Mouse (Mus musculus): ENCODE measurements around the gene Alad. TPM values are rescaled to one million over a fixed set of nuclear protein-coding genes. Genes with fewer than 3 reads are reported as not detected.

Gene Alad
- polyA plus RNA-seq (2015; fragmentation: Illumina TruSeq; extraction: RNeasy Lipid Tissue Mini Kit (QIAGEN cat#74804); ENCODE audit: low read depth, low replicate concordance): 34.0 TPM

DNA sequence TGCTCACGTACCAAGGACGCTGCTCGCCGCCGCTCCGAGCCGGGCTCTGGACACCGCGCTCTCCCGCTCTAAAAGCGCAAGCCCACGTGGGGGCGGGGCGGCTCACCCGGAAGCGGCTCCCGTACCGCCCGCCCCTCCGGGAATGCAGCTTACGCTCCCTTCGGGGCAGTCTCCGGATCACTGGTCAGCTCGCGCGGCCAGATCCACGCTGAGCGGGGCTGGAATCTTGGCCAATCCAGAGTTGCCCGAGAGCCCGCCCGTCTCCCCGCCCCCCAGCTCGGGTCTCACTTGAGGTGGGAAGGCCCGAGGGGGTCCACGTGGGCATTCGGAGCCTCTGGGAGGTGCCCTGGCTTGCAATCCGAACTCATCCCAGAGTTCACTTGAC lies at the start of gene Alad:
Gene Alad (minus strand): TSS at position 70 of the 385 bp plus-strand sequence.

GRCm38 (mm10) chr4:62559797-62560329 lies 40.1 kb upstream of the Alad start, which contains the start of gene Rgs3:
Rgs3 (plus strand) TSS chr4:62559847.

DNA sequence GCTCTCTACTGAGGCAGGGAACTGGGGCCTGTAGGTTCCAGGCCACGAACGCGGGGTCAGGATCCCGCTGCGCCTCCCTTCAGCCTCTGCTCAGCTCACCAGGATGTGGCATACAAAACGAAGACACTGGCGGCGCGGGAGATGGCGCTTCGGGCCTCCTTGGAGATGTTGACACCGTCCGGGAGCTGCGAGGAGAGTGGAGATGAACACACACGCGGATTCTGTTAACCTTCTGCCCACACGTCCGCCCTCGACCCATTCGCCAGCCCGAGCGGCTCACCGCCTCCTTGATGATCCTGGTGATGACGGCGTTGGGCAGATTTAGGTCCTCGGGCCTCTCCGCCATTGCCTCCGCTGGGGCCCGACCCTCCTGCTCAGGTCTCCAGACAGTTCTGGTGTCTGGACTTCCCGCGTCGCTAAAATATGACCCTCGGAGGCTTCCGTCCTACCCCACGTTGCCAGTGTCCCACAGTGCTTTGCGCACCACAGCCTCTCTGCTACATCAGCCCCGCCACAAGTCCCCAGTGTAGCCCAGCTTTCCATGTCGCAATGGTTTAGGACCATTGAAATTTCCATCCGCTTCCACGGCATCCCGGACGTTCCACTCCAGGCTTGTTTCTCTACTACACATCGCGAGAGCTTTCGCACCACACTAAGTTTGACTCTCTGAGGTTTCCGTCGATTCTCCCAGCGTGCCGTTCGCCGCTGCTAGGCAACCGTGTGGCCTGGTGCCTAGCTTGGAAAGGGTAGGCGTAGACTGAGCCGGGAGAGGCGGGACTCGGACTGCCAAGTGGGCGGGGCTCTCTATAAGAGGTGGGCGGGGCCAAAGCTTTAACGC lies 5.2 kb upstream of the Alad start, which contains the start of the genes Pole3 and 4933430I17Rik:
Gene Pole3 (minus strand): TSS at position 418 of the 838 bp plus-strand sequence.
Gene 4933430I17Rik (plus strand): TSS at position 719 of the 838 bp plus-strand sequence.

GRCm38 (mm10) chr4:62503374-62503970 lies 16.2 kb downstream of the Alad start, which contains the start of gene Hdhd3:
Hdhd3 (minus strand) TSS chr4:62503467.

GRCm38 (mm10) chr4:62479937-62480708 lies 39.6 kb downstream of the Alad start, which contains the start of gene Bspry:
Bspry (plus strand) TSS chr4:62480053.

GRCm38 (mm10) chr4:62470598-62471051 lies 49.1 kb downstream of the Alad start, which contains the start of gene Wdr31:
Wdr31 (minus strand) TSS chr4:62470896.

Other genes with a start within 250 kb of the Alad start
- 21.4 TPM for gene Fkbp15, start 159.4 kb downstream of the Alad start, polyA plus RNA-seq (2015; fragmentation: Illumina TruSeq; extraction: RNeasy Lipid Tissue Mini Kit (QIAGEN cat#74804); ENCODE audit: low read depth, low replicate concordance)
- gene Slc31a1, start 159.2 kb downstream of the Alad start, polyA plus RNA-seq (2015; fragmentation: Illumina TruSeq; extraction: RNeasy Lipid Tissue Mini Kit (QIAGEN cat#74804); ENCODE audit: low read depth, low replicate concordance): 19.1 TPM
- gene Cdc26, start 111.3 kb downstream of the Alad start, polyA plus RNA-seq (2015; fragmentation: Illumina TruSeq; extraction: RNeasy Lipid Tissue Mini Kit (QIAGEN cat#74804); ENCODE audit: low read depth, low replicate concordance): 64.1 TPM
- 10.5 TPM for gene Prpf4, start 111.1 kb downstream of the Alad start, polyA plus RNA-seq (2015; fragmentation: Illumina TruSeq; extraction: RNeasy Lipid Tissue Mini Kit (QIAGEN cat#74804); ENCODE audit: low read depth, low replicate concordance)
- not detected for gene Rnf183, start 84.7 kb downstream of the Alad start, polyA plus RNA-seq (2015; fragmentation: Illumina TruSeq; extraction: RNeasy Lipid Tissue Mini Kit (QIAGEN cat#74804); ENCODE audit: low read depth, low replicate concordance)
- gene Wdr31, start 49.0 kb downstream of the Alad start, polyA plus RNA-seq (2015; fragmentation: Illumina TruSeq; extraction: RNeasy Lipid Tissue Mini Kit (QIAGEN cat#74804); ENCODE audit: low read depth, low replicate concordance): 6.7 TPM
- gene Bspry, start 39.9 kb downstream of the Alad start, polyA plus RNA-seq (2015; fragmentation: Illumina TruSeq; extraction: RNeasy Lipid Tissue Mini Kit (QIAGEN cat#74804); ENCODE audit: low read depth, low replicate concordance): 0.34 TPM
- gene Hdhd3, start 16.5 kb downstream of the Alad start, polyA plus RNA-seq (2015; fragmentation: Illumina TruSeq; extraction: RNeasy Lipid Tissue Mini Kit (QIAGEN cat#74804); ENCODE audit: low read depth, low replicate concordance): 13.8 TPM
- 40.6 TPM for gene Pole3, start 5.2 kb upstream of the Alad start, polyA plus RNA-seq (2015; fragmentation: Illumina TruSeq; extraction: RNeasy Lipid Tissue Mini Kit (QIAGEN cat#74804); ENCODE audit: low read depth, low replicate concordance)
- 0.42 TPM for gene 4933430I17Rik, start 5.5 kb upstream of the Alad start, polyA plus RNA-seq (2015; fragmentation: Illumina TruSeq; extraction: RNeasy Lipid Tissue Mini Kit (QIAGEN cat#74804); ENCODE audit: low read depth, low replicate concordance)
- gene Rgs3, start 39.9 kb upstream of the Alad start, polyA plus RNA-seq (2015; fragmentation: Illumina TruSeq; extraction: RNeasy Lipid Tissue Mini Kit (QIAGEN cat#74804); ENCODE audit: low read depth, low replicate concordance): 43.1 TPM